Mouse (Mus musculus) liver, adult 2 months (tissue): ENCODE data around the gene Qars. TPM values are rescaled to one million over a fixed set of nuclear protein-coding genes. Genes with fewer than 3 reads are reported as not detected.

Experiments used
- DNase-seq: peaks from one replicate; pipeline ENCODE4 v3.0.0-alpha.2; 2011; ENCODE audit warnings: low read depth, low spot score; ENCODE audit errors: extremely low read depth
- H3K27ac ChIP-seq: fragments of 200-500 bp; replicated peaks from 2 replicates; pipeline ENCODE4 v1.5.1; 2012; ENCODE audit warnings: low read depth, mild to moderate bottlenecking, control low read depth, inconsistent platforms, low read length; ENCODE audit not compliant: insufficient read depth
- H3K27me3 ChIP-seq: fragments of 200-500 bp; 2 replicates; pipeline ENCODE4 v1.6.1; 2012; ENCODE audit warnings: mild to moderate bottlenecking, moderate library complexity, low read length, inconsistent platforms; ENCODE audit not compliant: control insufficient read depth, insufficient read depth
- H3K36me3 ChIP-seq: fragments of 200-500 bp; 2 replicates; pipeline ENCODE4 v1.6.1; 2012; ENCODE audit warnings: low read length, inconsistent platforms; ENCODE audit not compliant: control insufficient read depth, insufficient read depth
- H3K4me1 ChIP-seq: fragments of 200-500 bp; 2 replicates; pipeline ENCODE4 v1.6.1; 2011; ENCODE audit warnings: low read length; ENCODE audit not compliant: control insufficient read depth, insufficient read depth
- H3K4me3 ChIP-seq: fragments of 200-500 bp; 2 replicates; pipeline ENCODE4 v1.5.1; 2011; ENCODE audit warnings: low read depth, mild to moderate bottlenecking, control low read depth, low read length, moderate library complexity; ENCODE audit not compliant: insufficient read depth
- H3K79me2 ChIP-seq: fragments of 200-500 bp; 2 replicates; pipeline ENCODE4 v1.6.1; 2012; ENCODE audit warnings: inconsistent platforms, mild to moderate bottlenecking, low read length, moderate library complexity; ENCODE audit not compliant: control insufficient read depth, insufficient read depth
- H3K9ac ChIP-seq: fragments of 200-500 bp; 2 replicates; pipeline ENCODE4 v1.6.1; 2012; ENCODE audit warnings: low read depth, mild to moderate bottlenecking, control low read depth, inconsistent platforms, low read length
- CTCF ChIP-seq: fragments of 200-500 bp; IDR thresholded peaks from 2 replicates; pipeline ENCODE4 v1.5.1; 2011; ENCODE audit warnings: low read depth, low read length, control low read depth
- POLR2A ChIP-seq: fragments of 200-500 bp; IDR thresholded peaks from 2 replicates; pipeline ENCODE4 v1.6.1; 2011; ENCODE audit warnings: low read length, control low read depth; ENCODE audit not compliant: insufficient read depth; ENCODE audit errors: extremely low read depth
- WGBS: fragments of 180-500 bp; shearing (Covaris S2); methylation state at CpG from one replicate; pipeline ENCODE4 v1.1.7; 2018; 5-methylcytosine and 5-hydroxymethylcytosine counted together
- polyA plus RNA-seq: library from polyadenylated mRNA; depleted of rRNA; stranded (reverse); fragments of >200 nt; gene quantifications from 2 replicates; pipeline ENCODE4 v1.2.3, GENCODE M21; 2012
- total RNA-seq: library from RNA; depleted of rRNA; stranded (reverse); fragments of >200 nt; gene quantifications from 2 replicates; pipeline ENCODE4 v1.2.3, GENCODE M21; 2014

The Qars gene
- total and polyA plus RNA-seq, 2 experiments: 69.6 to 99.4 TPM

- no peaks in the 10 kb centered on the region for H3K27me3 ChIP-seq
- no peak for DNase-seq
- no peaks in the 10 kb centered on the region for H3K79me2 ChIP-seq
- peaks cover 33% of the 10 kb centered on the region for H3K36me3 ChIP-seq
- no peak overlapping the region for H3K4me3 ChIP-seq
- peaks cover 10% of the 10 kb centered on the region; the same call in 1 of the 2 replicates for H3K4me1 ChIP-seq
- H3K9ac ChIP-seq: no peak overlapping the region
- TF ChIP-seq CTCF (no peak), POLR2A (no peak)
- no peak overlapping the region for H3K27ac ChIP-seq
- WGBS: 96% methylated on average over 8 of the region's 8 CpGs
Observed at GRCm38 (mm10) chr9:108493246-108493645, 14.3 kb upstream of the Qars start.

GRCm38 (mm10) chr9:108494146-108494825, 13.2 kb upstream of the Qars start:
- Histone ChIP-seq H3K27ac (no peak overlapping the region), H3K9ac (no peak overlapping the region), H3K27me3 (no peaks in the 10 kb centered on the region), H3K36me3 (peaks cover 42% of the 10 kb centered on the region), H3K4me3 (no peak overlapping the region), H3K79me2 (no peaks in the 10 kb centered on the region), H3K4me1 (peaks cover 10% of the 10 kb centered on the region; the same call in 1 of the 2 replicates)
- no peak for TF ChIP-seq CTCF
- no peak for TF ChIP-seq POLR2A
- WGBS: 96% methylated on average over 19 of the region's 19 CpGs
- no peak for DNase-seq

GRCm38 (mm10) chr9:108494905-108495304, 12.6 kb upstream of the Qars start:
- no peak overlapping the region for H3K9ac ChIP-seq
- no peaks in the 10 kb centered on the region for H3K79me2 ChIP-seq
- H3K27me3 ChIP-seq: no peaks in the 10 kb centered on the region
- peaks cover 10% of the 10 kb centered on the region; the same call in 1 of the 2 replicates for H3K4me1 ChIP-seq
- no peak for DNase-seq
- no peak overlapping the region for H3K27ac ChIP-seq
- TF ChIP-seq POLR2A: no peak
- TF ChIP-seq CTCF: no peak
- no peak overlapping the region for H3K4me3 ChIP-seq
- WGBS: 85% methylated on average over 10 of the region's 10 CpGs
- H3K36me3 ChIP-seq: peaks cover 42% of the 10 kb centered on the region

DNA sequence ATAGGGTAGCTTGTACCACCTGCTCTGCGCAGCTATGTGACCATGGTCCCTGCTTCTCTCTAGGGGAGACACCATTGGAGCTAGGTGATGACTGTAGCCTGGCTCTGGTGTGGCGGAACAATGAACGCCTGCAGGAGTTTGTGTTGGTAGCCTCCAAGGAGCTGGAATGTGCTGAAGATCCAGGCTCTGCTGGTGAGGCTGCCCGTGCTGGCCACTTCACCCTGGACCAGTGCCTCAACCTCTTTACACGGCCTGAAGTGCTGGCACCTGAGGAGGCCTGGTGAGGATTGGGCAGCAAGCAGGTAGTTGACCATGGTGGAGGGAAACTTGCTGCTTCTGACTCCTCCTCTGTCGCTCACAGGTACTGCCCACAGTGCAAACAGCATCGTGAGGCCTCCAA, 8.3 kb upstream of the Qars start:
- peaks cover 48% of the 10 kb centered on the region for H3K36me3 ChIP-seq
- no peak overlapping the region for H3K27ac ChIP-seq
- no peaks in the 10 kb centered on the region for H3K79me2 ChIP-seq
- TF ChIP-seq CTCF (no peak), POLR2A (no peak)
- 96% methylated on average over 7 of the region's 7 CpGs for WGBS
- H3K27me3 ChIP-seq: no peaks in the 10 kb centered on the region
- no peak overlapping the region for H3K9ac ChIP-seq
- H3K4me3 ChIP-seq: no peak overlapping the region
- no peak for DNase-seq
- H3K4me1 ChIP-seq: no peaks in the 10 kb centered on the region

DNA sequence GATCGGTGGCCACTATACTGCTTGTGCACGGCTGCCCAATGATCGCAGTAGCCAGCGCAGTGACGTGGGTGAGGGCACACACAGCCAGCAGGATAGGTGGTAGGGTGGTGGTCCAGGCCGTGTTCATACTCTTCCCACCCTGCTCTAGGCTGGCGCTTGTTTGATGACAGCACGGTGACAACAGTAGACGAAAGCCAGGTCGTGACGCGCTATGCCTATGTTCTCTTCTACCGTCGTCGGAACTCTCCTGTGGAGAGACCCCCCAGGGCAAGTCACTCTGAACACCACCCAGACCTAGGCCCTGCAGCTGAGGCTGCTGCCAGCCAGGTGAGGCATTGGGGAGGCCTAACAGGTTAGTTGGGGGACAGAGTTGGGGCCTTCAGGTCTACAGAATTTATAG, 7.6 kb upstream of the Qars start:
- Histone ChIP-seq H3K27ac (no peak overlapping the region), H3K4me1 (no peaks in the 10 kb centered on the region), H3K9ac (no peak overlapping the region), H3K27me3 (no peaks in the 10 kb centered on the region), H3K36me3 (peaks cover 42% of the 10 kb centered on the region), H3K79me2 (no peaks in the 10 kb centered on the region), H3K4me3 (no peak overlapping the region)
- no peak for TF ChIP-seq POLR2A
- TF ChIP-seq CTCF: no peak
- DNase-seq: no peak
- 97% methylated on average over 15 of the region's 15 CpGs for WGBS

- Histone ChIP-seq H3K27ac (no peak overlapping the region), H3K79me2 (peaks cover 6% of the 10 kb centered on the region; the same call in 1 of the 2 replicates), H3K4me1 (peaks cover 6% of the 10 kb centered on the region), H3K27me3 (no peaks in the 10 kb centered on the region), H3K4me3 (no peak overlapping the region), H3K36me3 (peaks cover 20% of the 10 kb centered on the region), H3K9ac (no peak overlapping the region)
- TF ChIP-seq POLR2A (no peak), CTCF (no peak)
- 86% methylated on average over 7 of the region's 7 CpGs for WGBS
- no peak for DNase-seq
Observed at GRCm38 (mm10) chr9:108506901-108507300, 605 bp upstream of the Qars start.
